Mouse (Mus musculus): ENCODE data around the gene Ccdc167. TPM values are rescaled to one million over a fixed set of nuclear protein-coding genes. Genes with fewer than 3 reads are reported as not detected.

Ccdc167 gene
- polyA plus RNA-seq (2012; rRNA removed): 1.5 and 1.6 TPM in 2 replicates

DNA sequence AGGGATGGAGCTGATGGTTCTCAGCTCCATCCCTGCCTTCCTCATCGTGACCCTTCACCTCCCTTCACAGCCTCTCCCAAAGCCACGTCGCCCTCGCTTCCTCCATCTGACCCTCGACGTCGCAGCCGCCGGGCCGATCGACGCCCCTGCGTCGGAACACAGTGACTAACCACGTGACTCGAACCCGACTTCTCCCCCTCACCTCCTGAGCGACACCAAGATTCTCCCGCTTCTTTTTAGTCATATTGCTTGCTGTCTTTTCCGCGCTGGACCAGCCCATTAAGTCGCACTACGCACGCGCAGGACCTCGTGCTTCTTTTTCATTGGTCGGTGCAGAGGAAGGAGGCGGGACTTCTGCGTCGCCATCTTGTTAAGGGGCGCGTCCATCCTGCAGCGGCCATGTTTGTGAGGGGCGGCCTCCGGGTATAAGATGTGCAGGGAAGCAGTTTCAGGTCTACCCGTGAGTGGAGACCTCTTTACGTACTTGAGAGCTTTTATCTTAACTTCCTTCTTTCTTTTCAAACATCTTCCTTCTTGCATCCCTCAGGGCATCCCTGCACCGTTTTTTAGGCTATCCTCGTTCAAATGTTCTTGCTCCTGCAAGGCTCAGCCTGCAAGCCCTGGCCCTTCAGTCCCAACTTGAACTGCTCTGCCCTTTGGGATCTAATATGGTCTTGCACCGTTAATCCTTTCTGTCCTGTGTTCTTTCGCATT lies at the start of gene Ccdc167:
Gene Ccdc167, minus strand, starts transcription at position 313 of the 714 bp plus-strand sequence.
- Histone ChIP-seq H3K27ac (ENCODE audit: control insufficient read depth, insufficient read depth, low read depth, low read length) (peak within 1 kb of the TSS; percentile 80), H3K36me3 (ENCODE audit: control insufficient read depth, insufficient read depth, low read length) (no peaks in the 10 kb centered on the region)

DNA sequence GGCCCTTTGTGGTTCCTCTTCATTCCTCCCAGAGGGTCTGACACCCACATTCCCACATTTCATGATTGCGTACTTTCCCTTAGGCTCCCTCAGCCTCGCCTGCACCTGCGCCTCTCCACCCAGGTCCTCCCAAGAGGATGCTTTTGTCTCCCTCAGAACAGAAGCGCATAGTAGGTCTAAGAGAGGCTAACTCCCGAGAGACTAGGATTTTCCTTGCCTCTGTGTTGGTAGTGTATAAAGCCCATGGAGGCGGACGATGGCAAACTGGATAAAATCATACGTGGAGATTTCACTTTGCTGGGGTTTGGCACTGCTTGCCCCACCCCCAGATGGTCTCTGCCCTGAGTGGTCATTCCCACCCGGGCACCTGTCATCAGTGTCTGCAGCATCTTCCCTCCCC lies 48.5 kb upstream of the Ccdc167 start:
- TF ChIP-seq POLR2A (IDR thresholded peaks at IDR 0.05; ENCODE audit: control insufficient read depth, low read depth, low read length): no peak
- no peak for TF ChIP-seq CTCF (IDR thresholded peaks at IDR 0.05; ENCODE audit: control insufficient read depth, insufficient read depth, insufficient replicate concordance, low read depth, low read length)
- H3K36me3 ChIP-seq (ENCODE audit: control insufficient read depth, insufficient read depth, low read length): no peaks in the 10 kb centered on the region

More for the DNA sequence above, at the start of gene Ccdc167:
- peak within 1 kb of the TSS; percentile 98 for H3K4me3 ChIP-seq (ENCODE audit: control insufficient read depth, low read depth, low read length)
- TF ChIP-seq CTCF (IDR thresholded peaks at IDR 0.05; ENCODE audit: control insufficient read depth, insufficient read depth, insufficient replicate concordance, low read depth, low read length): no peak
- peak; percentile 71 for TF ChIP-seq POLR2A (IDR thresholded peaks at IDR 0.05; ENCODE audit: control insufficient read depth, low read depth, low read length)
- peaks cover 4% of the 10 kb centered on the region; the same call in 1 of the 2 replicates for H3K4me1 ChIP-seq (ENCODE audit: control insufficient read depth, insufficient read depth, low read length)
- no peaks in the 10 kb centered on the region for H3K27me3 ChIP-seq (ENCODE audit: control insufficient read depth, insufficient read depth, low read length)

DNA sequence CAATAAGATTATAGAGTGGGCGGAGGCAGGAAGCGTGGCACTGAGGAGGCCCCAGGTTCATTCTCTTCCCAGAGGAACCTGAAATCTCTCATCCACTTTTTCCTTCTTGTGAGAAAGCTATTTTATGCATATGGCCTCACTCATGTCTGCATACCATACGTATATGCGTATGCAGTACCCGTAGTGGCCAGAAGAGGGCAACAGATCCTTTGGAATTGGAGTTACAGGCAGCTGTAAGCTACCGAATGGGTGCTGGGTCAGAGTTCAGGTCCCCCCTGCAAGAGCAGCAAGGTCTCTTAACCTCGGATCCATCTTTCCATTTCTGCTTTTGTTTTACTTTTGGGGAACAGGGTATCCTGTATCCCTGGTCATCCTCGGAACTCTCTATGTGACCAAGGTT lies 45.7 kb upstream of the Ccdc167 start:
- H3K27me3 ChIP-seq (ENCODE audit: control insufficient read depth, insufficient read depth, low read length): no peaks in the 10 kb centered on the region
- peaks cover 5% of the 10 kb centered on the region for H3K4me1 ChIP-seq (ENCODE audit: control insufficient read depth, insufficient read depth, low read length)
- no peak overlapping the region for H3K4me3 ChIP-seq (ENCODE audit: control insufficient read depth, low read depth, low read length)
- H3K36me3 ChIP-seq (ENCODE audit: control insufficient read depth, insufficient read depth, low read length): no peaks in the 10 kb centered on the region
- no peak overlapping the region for H3K27ac ChIP-seq (ENCODE audit: control insufficient read depth, insufficient read depth, low read depth, low read length)
- TF ChIP-seq CTCF (IDR thresholded peaks at IDR 0.05; ENCODE audit: control insufficient read depth, insufficient read depth, insufficient replicate concordance, low read depth, low read length) (peak; percentile 65; the same call in 1 of the 2 replicates), POLR2A (IDR thresholded peaks at IDR 0.05; ENCODE audit: control insufficient read depth, low read depth, low read length) (no peak)

More for the DNA sequence above, 48.5 kb upstream of the Ccdc167 start:
- Histone ChIP-seq H3K4me3 (ENCODE audit: control insufficient read depth, low read depth, low read length) (no peak overlapping the region), H3K27ac (ENCODE audit: control insufficient read depth, insufficient read depth, low read depth, low read length) (no peak overlapping the region), H3K27me3 (ENCODE audit: control insufficient read depth, insufficient read depth, low read length) (no peaks in the 10 kb centered on the region), H3K4me1 (ENCODE audit: control insufficient read depth, insufficient read depth, low read length) (peaks cover 5% of the 10 kb centered on the region; the same call in 1 of the 2 replicates)

DNA sequence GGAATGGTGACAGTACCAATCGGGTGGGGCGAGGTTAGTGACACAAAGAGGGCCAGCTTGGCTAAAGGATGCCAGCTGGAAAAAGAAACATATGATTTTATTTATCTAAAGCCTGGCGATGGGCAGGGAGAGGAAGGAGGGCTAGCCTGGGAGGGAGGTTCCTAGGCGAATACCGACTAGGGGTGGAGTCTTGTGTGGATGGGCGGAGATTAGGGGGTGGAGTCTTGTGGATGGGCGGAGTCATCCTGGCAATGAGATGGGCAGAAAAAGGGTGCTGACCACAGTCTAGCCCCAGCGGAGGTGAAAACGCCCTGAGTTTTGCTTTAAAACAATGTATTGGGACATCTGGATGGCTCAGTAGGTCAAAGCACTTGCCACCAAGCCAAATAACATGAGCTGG lies 45.1 kb upstream of the Ccdc167 start:
- no peaks in the 10 kb centered on the region for H3K27me3 ChIP-seq (ENCODE audit: control insufficient read depth, insufficient read depth, low read length)
- peaks cover 5% of the 10 kb centered on the region for H3K4me1 ChIP-seq (ENCODE audit: control insufficient read depth, insufficient read depth, low read length)
- no peak overlapping the region for H3K4me3 ChIP-seq (ENCODE audit: control insufficient read depth, low read depth, low read length)
- no peak overlapping the region for H3K27ac ChIP-seq (ENCODE audit: control insufficient read depth, insufficient read depth, low read depth, low read length)
- H3K36me3 ChIP-seq (ENCODE audit: control insufficient read depth, insufficient read depth, low read length): no peaks in the 10 kb centered on the region
- TF ChIP-seq CTCF (IDR thresholded peaks at IDR 0.05; ENCODE audit: control insufficient read depth, insufficient read depth, insufficient replicate concordance, low read depth, low read length) (no peak), POLR2A (IDR thresholded peaks at IDR 0.05; ENCODE audit: control insufficient read depth, low read depth, low read length) (no peak)

DNA sequence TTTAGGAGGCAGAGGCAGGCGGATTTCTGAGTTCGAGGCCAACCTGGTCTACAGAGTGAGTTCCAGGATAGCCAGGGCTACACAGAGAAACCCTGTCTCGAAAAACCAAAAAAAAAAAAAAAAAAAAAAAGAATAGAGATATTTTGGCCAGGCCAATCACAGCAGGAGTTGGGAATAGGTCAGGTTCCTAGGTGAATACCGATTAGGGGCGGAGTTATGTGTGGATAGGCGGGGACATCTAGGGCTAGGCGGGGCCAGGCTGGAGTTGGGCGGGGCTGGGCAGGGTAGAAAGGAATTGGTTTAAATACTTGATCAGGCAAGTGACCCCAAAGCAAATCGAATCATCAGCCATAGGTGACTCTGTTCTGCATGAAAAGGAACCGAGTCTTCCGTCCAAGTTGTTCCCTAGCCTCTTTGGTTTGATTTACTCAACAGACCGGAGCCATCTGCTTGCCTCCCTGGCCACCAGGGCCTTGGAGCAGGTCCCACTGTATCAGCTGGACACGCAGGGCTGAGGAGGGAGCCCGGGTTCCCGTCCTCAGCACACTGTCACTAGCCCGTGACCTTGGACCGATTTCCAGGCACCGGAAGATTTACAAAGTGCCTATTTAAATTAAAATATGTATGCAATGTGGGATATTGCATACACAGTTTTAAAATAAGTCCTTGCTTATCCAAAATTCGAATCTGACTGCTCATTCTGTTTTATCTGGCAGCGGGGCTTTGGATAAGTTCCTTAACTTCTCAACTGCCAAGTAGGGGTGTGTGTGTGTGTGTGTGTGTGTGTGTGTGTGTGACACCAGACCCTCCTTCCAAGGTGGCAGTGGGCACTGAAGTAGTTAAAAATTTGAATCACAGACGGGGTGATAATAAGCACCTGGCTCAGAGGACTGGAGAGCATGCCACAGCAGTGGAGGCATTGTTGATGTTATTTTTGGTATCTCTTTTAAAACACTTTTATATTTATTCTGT lies 43.8 kb upstream of the Ccdc167 start:
- Histone ChIP-seq H3K27me3 (ENCODE audit: control insufficient read depth, insufficient read depth, low read length) (no peaks in the 10 kb centered on the region), H3K4me1 (ENCODE audit: control insufficient read depth, insufficient read depth, low read length) (peaks cover 5% of the 10 kb centered on the region), H3K27ac (ENCODE audit: control insufficient read depth, insufficient read depth, low read depth, low read length) (no peak overlapping the region), H3K36me3 (ENCODE audit: control insufficient read depth, insufficient read depth, low read length) (no peaks in the 10 kb centered on the region), H3K4me3 (ENCODE audit: control insufficient read depth, low read depth, low read length) (no peak overlapping the region)
- no peak for TF ChIP-seq CTCF (IDR thresholded peaks at IDR 0.05; ENCODE audit: control insufficient read depth, insufficient read depth, insufficient replicate concordance, low read depth, low read length)
- no peak for TF ChIP-seq POLR2A (IDR thresholded peaks at IDR 0.05; ENCODE audit: control insufficient read depth, low read depth, low read length)

DNA sequence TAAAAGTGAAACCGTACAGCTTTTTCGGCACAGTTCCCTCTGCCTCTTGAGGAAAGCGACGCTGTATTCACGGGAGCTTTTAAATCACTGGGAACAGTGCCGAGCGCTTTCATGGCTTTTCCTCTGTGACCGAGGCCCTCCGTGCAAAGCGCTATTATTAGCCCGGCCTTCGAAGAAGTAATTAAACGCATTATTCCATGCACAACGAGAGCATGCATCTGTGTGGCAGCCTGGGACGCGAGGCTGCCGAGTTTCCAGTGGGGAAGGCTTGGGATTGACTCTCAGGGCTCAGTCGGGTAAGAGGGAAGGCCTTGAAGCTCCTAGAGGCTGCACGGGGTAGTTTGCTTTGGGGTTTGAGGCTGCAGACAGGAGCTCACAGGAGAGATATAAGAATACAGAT lies 43.1 kb upstream of the Ccdc167 start:
- peak overlapping the region; percentile 33; the same call in 1 of the 2 replicates for H3K4me3 ChIP-seq (ENCODE audit: control insufficient read depth, low read depth, low read length)
- peaks cover 5% of the 10 kb centered on the region for H3K4me1 ChIP-seq (ENCODE audit: control insufficient read depth, insufficient read depth, low read length)
- no peak overlapping the region for H3K27ac ChIP-seq (ENCODE audit: control insufficient read depth, insufficient read depth, low read depth, low read length)
- no peaks in the 10 kb centered on the region for H3K27me3 ChIP-seq (ENCODE audit: control insufficient read depth, insufficient read depth, low read length)
- no peak for TF ChIP-seq CTCF (IDR thresholded peaks at IDR 0.05; ENCODE audit: control insufficient read depth, insufficient read depth, insufficient replicate concordance, low read depth, low read length)
- TF ChIP-seq POLR2A (IDR thresholded peaks at IDR 0.05; ENCODE audit: control insufficient read depth, low read depth, low read length): no peak
- no peaks in the 10 kb centered on the region for H3K36me3 ChIP-seq (ENCODE audit: control insufficient read depth, insufficient read depth, low read length)

DNA sequence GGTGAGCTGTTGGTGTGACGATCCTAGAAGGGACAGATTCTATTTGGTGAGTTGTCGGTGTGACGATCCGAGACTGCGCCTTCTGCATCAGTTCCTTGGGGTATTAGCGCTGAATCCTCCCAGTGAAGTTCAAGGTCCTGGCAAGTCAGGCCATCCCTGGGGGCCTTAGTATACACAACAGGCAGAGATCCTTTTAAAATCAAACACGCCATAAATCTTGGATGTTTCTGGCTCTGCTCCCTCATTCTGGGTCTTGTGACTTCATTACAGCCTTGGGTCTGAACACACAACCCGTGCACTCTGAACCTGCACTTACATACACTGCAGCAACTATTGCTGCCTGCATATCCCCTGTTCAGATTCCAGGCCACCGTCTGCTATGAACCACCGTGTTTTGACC lies 39.5 kb upstream of the Ccdc167 start:
- no peak overlapping the region for H3K27ac ChIP-seq (ENCODE audit: control insufficient read depth, insufficient read depth, low read depth, low read length)
- TF ChIP-seq CTCF (IDR thresholded peaks at IDR 0.05; ENCODE audit: control insufficient read depth, insufficient read depth, insufficient replicate concordance, low read depth, low read length) (no peak), POLR2A (IDR thresholded peaks at IDR 0.05; ENCODE audit: control insufficient read depth, low read depth, low read length) (no peak)
- no peaks in the 10 kb centered on the region for H3K27me3 ChIP-seq (ENCODE audit: control insufficient read depth, insufficient read depth, low read length)
- H3K4me1 ChIP-seq (ENCODE audit: control insufficient read depth, insufficient read depth, low read length): no peaks in the 10 kb centered on the region; the same call in none of the 2 replicates
- no peaks in the 10 kb centered on the region for H3K36me3 ChIP-seq (ENCODE audit: control insufficient read depth, insufficient read depth, low read length)
- H3K4me3 ChIP-seq (ENCODE audit: control insufficient read depth, low read depth, low read length): no peak overlapping the region
